ENCODE assay signal across 8 mouse cellular contexts in the genomic region with DNA sequence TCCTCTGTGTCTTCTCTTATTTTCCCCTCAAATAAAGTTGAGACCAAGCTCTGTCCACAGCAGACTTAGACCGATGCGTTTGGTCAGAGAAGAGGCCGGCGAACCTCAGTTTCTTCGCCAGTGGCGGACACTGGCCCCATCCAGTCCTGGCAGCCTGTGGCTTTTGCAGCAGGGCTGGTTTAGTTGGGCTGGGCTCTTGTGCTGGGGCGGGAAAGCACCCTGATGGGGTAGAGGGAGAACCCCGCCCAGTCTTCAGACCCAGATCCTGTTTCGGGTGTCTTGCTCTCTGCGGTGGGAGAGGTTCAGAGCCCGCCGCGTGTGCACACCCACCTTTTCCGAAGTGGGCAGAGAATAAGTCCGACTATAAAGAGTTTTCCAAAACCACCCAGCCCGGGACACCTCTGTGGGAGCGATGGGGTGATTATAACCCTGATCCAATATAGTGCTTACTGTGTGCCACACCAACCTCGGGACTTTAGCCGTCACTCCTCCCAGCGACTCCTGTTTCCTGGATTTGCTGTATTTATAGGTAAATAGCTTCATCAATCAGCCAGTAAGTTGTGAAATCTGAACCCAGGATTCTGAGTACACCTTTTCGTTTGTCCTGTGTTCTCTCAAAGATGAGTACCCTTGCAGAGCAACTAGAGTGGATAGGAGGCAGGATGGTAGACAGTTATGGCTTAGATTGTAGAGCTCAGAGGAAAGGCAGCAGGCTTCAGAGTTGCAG. TPM values are rescaled to one million over a fixed set of nuclear protein-coding genes. Genes with fewer than 3 reads are reported as not detected.
A peak's percentile ranks its signal among the peaks of the same experiment; 100 is the strongest.
DNase-seq lines count a peak whose midpoint lies in the region; ATAC-seq and TF ChIP-seq lines count a peak whose summit lies in the region.

No protein-coding gene starts in this region.

- H3K4me2 ChIP-seq in heart, embryonic 15.5 days = peak overlapping the region; percentile 96
- H3K4me2 ChIP-seq in liver, embryonic 11.5 days = peak overlapping the region; percentile 89

- no peaks in the 10 kb centered on the region for H3K27me3 ChIP-seq in cerebellum, adult 2 months (ENCODE audit: control insufficient read depth, insufficient read depth, low read length)
- H3K27me3 ChIP-seq in heart, embryonic 15.5 days = peaks cover 37% of the 10 kb centered on the region
- peaks cover 2% of the 10 kb centered on the region; the same call in 1 of the 2 replicates for H3K27me3 ChIP-seq in liver, embryonic 11.5 days (replicated peaks; ENCODE audit: control insufficient read depth, insufficient read depth, low read length)

- WGBS in cerebellum, adult 2 months = 36% methylated on average over 21 of the region's 21 CpGs
- 11% methylated on average over 21 of the region's 21 CpGs for WGBS in heart, embryonic 15.5 days
- 6% methylated on average over 21 of the region's 21 CpGs for WGBS in liver, embryonic 11.5 days

- peak overlapping the region; percentile 49 for H3K4me3 ChIP-seq in cerebellum, adult 2 months (replicated peaks; ENCODE audit: insufficient read depth, low read depth, low read length)
- H3K4me3 ChIP-seq in brown adipose tissue, adult 24 weeks (ENCODE audit: insufficient read depth, low read depth, low read length) = peak overlapping the region; percentile 78
- H3K4me3 ChIP-seq in heart, embryonic 15.5 days = peak overlapping the region; percentile 76
- peak overlapping the region; percentile 83 for H3K4me3 ChIP-seq in liver, embryonic 11.5 days (ENCODE audit: low read depth, low read length)

- no peaks in the 10 kb centered on the region for H3K36me3 ChIP-seq in heart, embryonic 15.5 days
- H3K36me3 ChIP-seq in liver, embryonic 11.5 days (ENCODE audit: control insufficient read depth, insufficient read depth, low read length) = no peaks in the 10 kb centered on the region

- DNase-seq in cerebellum, adult 2 months = no peak
- no peak for DNase-seq in cerebellum, postnatal 10 days
- DNase-seq in liver, embryonic 11.5 days (ENCODE audit: low spot score) = peak; percentile 63
- DNase-seq in thymus, postnatal 25 days = peak; percentile 58
- no peak for DNase-seq in layer of hippocampus, adult 11-12 months (ENCODE audit: low spot score)

- H3K9me3 ChIP-seq in heart, embryonic 15.5 days (replicated peaks) = no peaks in the 10 kb centered on the region
- H3K9me3 ChIP-seq in liver, embryonic 11.5 days (ENCODE audit: control insufficient read depth, low read length) = no peaks in the 10 kb centered on the region

- no peaks in the 10 kb centered on the region; the same call in 1 of the 2 replicates for H3K4me1 ChIP-seq in cerebellum, adult 2 months (ENCODE audit: control insufficient read depth, insufficient read depth, low read length)
- peaks cover 2% of the 10 kb centered on the region; the same call in 1 of the 2 replicates for H3K4me1 ChIP-seq in brown adipose tissue, adult 24 weeks (ENCODE audit: control insufficient read depth, insufficient read depth, insufficient read length, low read length)
- H3K4me1 ChIP-seq in heart, embryonic 15.5 days (replicated peaks) = peaks cover 23% of the 10 kb centered on the region
- peaks cover 14% of the 10 kb centered on the region for H3K4me1 ChIP-seq in liver, embryonic 11.5 days (replicated peaks; ENCODE audit: control insufficient read depth, insufficient read depth, low read length)

- no peak for TF ChIP-seq CTCF in cerebellum, adult 2 months (IDR thresholded peaks at IDR 0.05; ENCODE audit: borderline replicate concordance, insufficient read depth, low read depth, low read length)

- peak overlapping the region; percentile 40 for H3K9ac ChIP-seq in heart, embryonic 15.5 days
- H3K9ac ChIP-seq in liver, embryonic 11.5 days (ENCODE audit: low read depth, low read length) = peak overlapping the region; percentile 93

- no peak for TF ChIP-seq POLR2A in cerebellum, adult 2 months (IDR thresholded peaks at IDR 0.05; ENCODE audit: borderline replicate concordance, insufficient read depth, low read length)

- H3K27ac ChIP-seq in cerebellum, adult 2 months (ENCODE audit: insufficient read depth, low read length) = no peak overlapping the region
- no peak overlapping the region for H3K27ac ChIP-seq in brown adipose tissue, adult 24 weeks (replicated peaks; ENCODE audit: low read depth, low read length)
- no peak overlapping the region for H3K27ac ChIP-seq in heart, embryonic 15.5 days
- no peak overlapping the region for H3K27ac ChIP-seq in liver, embryonic 11.5 days (ENCODE audit: low read depth, low read length)

- no peak for ATAC-seq in heart, embryonic 15.5 days (replicated peaks; ENCODE audit: insufficient number of reproducible peaks, insufficient read depth, low FRiP score, low read depth)
- peak; percentile 21; the same call in 1 of the 2 replicates for ATAC-seq in liver, embryonic 11.5 days (replicated peaks; ENCODE audit: low FRiP score)
- ATAC-seq in monocyte, adult 5-6 weeks (replicated peaks; ENCODE audit: insufficient number of reproducible peaks, low FRiP score, low TSS enrichment, poor library complexity, severe bottlenecking) = peak; percentile 62

RNA-seq across cellular contexts. Expression of a gene that starts 1.2 kb away (rescaled TPM):
- polyA plus RNA-seq in cerebellum, adult 2 months (2012; rRNA removed) = 5.9 and 6.3 TPM in 2 replicates
- 8.9 and 9.5 TPM in 2 replicates for polyA plus RNA-seq in brown adipose tissue, adult 24 weeks (2012; ENCODE audit: insufficient read depth, insufficient read length, missing spikeins)
- 2.8 and 7.1 TPM in 2 replicates for polyA plus RNA-seq in heart, embryonic 15.5 days (2015; fragmentation: Nextera tagmentation; extraction: Ambion mirVana)
- polyA plus RNA-seq in liver, embryonic 11.5 days (2014; fragmentation: Nextera tagmentation; extraction: Ambion mirVana) = 14.1 and 14.3 TPM in 2 replicates
- total RNA-seq in monocyte, adult 5-6 weeks (2017) = 126 to 169 TPM (median 150 TPM) in 3 replicates

RNA-seq across cellular contexts. Expression of a gene that starts 18.2 kb away (rescaled TPM):
- polyA plus RNA-seq in cerebellum, adult 2 months (2012; rRNA removed) = 59.6 and 64.8 TPM in 2 replicates
- 71.9 and 84.7 TPM in 2 replicates for polyA plus RNA-seq in brown adipose tissue, adult 24 weeks (2012; ENCODE audit: insufficient read depth, insufficient read length, missing spikeins)
- polyA plus RNA-seq in heart, embryonic 15.5 days (2015; fragmentation: Nextera tagmentation; extraction: Ambion mirVana) = 77.6 and 88.6 TPM in 2 replicates
- polyA plus RNA-seq in liver, embryonic 11.5 days (2014; fragmentation: Nextera tagmentation; extraction: Ambion mirVana) = 71.9 and 76.9 TPM in 2 replicates
- 35.9 to 41.6 TPM (median 36.0 TPM) in 3 replicates for total RNA-seq in monocyte, adult 5-6 weeks (2017)

Comparison
In these comparisons a context has a peak if more than half of its experiments do, and no peak if none do; other contexts are left out.
1. DNase-seq: peak in liver, embryonic 11.5 days (single experiment) and thymus, postnatal 25 days (single experiment); none in cerebellum, adult 2 months (0 of 2), cerebellum, postnatal 10 days (0 of 2) and layer of hippocampus, adult 11-12 months (single experiment).
2. Peak in every context shown above with its lines, with median percentiles within 50 percentile points of each other: H3K4me3 ChIP-seq.